Mouse (Mus musculus): Measurements from ENCODE around the gene Rora.
"Not testable (repeated sequence)": the region's sequence is repeated elsewhere in the genome, so short reads cannot be mapped to it uniquely, and the experiment has no call there.

Rora gene

DNA sequence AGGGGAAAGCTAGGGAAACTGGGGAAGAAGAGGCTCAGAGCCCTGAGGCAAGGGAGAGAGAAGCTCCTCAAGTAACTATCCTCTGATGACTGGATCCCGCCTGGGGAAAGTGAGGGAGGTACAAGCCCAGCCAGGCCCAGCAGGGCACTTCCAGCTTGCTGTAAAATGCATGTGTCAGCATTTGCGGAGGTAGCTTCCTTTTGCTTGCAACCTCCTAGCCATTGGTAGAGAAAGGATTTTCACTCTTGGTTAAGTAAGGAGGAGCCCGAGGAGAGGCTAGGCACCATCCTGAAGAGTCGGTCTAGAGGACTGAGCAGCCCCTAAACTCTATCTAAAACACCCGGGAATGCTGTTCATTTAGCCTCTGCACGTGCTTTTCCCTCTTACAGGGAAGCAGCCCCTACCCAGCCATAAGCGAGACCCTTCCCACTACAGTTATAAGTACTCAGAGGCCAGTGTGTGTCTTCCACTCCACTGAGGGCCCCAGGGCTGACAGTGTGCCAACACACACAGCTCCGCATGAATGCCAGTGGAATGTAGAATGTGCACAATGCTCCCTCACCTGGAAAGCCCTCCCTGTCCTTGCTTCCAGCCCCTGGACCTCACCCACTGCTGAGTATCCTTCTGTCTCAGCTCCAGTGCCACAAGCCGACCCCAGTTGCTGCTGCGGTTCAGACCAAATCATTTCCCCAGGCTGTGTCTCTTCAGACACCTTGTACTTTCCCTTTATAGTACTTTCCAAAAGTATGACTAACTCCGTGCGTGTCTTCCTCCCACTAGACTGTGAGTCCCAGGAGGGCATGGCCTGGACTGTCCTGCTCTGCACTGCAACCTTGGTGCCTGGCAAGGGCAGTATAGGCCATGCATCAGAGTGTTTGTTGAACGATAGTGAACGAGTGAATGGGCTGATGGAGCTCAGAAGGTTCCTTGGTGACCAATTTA lies 431.4 kb downstream of the Rora start:
- DNase-seq (ENCODE audit: extremely low read depth, low read depth) = no peak

DNA sequence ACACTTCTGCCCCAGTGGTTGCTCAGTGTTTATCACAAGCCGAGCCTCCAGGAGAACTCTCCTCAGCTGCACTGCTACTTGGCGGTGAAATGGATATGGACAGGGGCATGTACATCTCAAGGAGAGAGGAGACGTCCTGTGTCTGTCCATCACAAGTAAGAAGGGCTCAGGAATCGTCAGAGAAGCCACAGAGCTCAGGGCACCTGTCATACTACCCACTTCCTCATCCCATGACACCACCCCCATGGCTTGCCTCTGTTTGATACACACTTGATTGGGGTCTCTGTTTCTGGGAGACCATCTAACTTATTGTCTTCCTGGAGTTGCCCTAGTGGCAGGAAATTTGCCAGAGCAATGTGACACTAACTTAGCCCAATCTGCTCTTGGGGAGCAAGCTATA lies 433.3 kb downstream of the Rora start:
- DNase-seq (ENCODE audit: extremely low read depth, low read depth) = no peak

DNA sequence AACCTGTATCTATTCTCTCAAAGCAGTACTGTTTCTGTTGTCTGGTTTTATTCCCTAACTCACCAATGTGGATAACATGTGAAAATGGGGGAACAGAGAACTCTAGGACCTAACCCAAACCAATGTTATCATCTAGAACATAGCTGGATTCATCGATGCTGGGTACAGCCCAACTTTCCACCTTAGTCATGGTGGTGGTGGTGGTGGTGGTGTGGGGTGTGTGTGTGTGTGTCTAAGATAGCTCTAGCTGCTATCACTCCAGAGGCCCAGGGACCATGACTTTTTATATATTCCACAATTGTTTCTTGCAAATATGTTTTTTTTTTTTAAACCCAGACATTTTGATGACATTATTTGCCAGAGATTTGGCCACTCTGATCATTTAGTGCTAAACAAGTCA lies 433.7 kb downstream of the Rora start:
- DNase-seq (ENCODE audit: extremely low read depth, low read depth) = no peak

DNA sequence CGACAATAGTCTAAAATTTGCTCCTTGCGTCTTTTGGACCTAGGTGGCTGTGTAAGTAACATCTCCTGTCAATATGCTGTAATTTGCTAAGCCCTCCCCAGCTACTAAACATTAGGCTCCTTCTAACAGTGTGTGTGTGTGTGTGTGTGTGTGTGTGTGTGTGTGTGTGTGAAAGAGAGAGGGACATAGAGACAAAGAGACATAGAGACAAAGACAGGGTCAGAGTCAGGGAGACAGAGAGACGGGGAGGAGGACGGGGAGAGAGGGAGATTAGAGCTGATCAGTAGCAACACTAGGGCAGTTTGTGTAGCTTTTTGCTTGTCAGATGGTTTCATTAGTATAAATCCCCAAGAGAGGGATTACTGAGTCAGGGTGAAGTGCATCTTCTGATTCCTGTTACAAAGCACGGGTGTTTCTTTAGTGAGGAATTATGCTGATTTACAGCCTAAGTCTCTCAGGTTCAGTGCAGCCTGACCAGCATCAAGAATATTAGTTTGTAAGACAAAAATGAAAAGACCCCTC lies 437.2 kb downstream of the Rora start:
- DNase-seq (ENCODE audit: extremely low read depth, low read depth) = no peak

DNA sequence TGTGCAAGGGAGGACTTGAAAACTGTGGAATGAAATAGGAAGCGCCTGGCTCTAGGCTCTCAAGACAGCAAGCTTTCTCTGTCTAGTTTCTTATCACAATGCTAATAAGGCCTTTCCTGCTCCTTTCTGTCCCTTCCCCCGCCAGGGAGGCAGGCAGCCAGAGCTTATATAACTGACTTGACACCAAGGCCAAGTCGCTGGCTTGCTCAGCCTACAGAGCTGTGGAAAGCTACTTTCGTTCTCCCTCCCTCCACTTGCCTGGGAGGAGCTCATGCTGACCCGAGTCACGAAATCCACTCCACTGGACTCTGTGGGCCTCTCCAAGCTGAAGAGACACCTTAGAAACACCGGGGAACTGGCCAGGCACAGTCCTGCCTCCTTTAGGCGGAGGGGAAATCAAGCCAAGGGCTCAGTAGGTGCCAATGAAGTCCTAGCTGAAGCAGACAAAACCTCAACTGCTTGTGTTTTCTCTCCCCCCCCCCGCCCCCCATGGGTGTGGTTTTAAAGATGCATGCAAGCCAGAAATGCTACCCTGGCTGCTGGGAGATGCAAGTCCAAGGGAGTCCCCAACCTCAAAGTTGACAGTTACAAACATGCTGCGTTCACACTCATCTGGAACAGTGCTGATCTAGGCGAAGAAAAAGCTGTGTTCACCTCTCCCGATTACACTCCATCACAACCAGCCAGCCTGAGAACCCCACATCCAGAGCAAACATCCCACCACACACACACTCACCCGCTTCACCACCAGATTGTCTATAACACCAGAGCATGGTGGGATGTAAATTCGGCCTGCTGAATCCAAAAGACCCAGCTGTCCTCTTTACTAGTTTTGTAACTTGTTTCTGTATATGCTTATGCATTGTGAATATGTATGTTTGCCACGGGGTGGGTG lies 438.8 kb downstream of the Rora start:
- DNase-seq (ENCODE audit: extremely low read depth, low read depth) = no peak

DNA sequence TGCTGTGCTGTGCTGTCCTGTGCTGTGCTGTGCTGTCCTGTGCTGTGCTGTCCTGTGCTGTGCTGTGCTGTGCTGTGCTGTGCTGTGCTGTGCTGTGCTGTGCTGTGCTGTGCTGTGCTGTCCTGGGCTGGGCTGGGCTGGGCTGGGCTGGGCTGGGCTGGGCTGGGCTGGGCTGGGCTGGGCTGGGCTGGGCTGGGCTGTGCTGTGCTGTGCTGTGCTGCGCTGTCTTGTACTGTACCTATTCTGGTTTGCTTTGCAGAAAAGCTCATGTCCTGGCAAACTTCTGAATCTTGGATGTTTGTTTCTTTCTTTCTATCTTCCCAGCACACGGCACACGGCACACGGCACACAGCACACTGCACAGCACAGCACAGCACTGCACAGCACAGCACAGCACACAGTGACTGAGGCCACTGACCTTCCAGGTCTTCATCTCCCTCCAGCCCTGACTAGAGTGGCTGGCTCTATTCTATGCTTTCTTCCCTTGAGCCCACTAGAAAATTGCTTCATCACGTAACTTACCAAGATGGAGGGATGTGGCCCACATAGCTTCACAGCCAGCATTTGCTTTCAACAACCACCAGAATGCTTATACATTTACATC lies 446.7 kb downstream of the Rora start:
- DNase-seq (ENCODE audit: extremely low read depth, low read depth) = not testable (repeated sequence)

DNA sequence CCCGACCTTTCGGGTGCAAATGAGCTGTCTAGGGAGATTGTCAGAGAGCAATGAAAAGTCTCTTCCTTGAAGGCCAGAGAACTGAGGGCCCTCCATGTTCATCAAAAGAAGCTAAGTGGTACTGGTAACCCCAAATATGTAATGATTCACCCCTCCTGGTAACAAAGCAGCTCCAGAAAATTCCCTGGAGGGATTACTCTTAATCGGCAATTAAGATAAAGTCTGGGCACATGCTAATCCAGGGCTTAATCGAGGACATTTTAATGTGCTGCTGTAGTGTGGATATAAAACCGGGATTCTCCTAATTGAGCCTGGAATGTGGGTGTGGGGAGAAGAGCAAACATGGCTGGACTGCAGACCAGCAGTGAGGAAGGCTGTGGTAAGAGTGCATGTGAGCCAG lies 450.7 kb downstream of the Rora start:
- DNase-seq (ENCODE audit: extremely low read depth, low read depth) = no peak

DNA sequence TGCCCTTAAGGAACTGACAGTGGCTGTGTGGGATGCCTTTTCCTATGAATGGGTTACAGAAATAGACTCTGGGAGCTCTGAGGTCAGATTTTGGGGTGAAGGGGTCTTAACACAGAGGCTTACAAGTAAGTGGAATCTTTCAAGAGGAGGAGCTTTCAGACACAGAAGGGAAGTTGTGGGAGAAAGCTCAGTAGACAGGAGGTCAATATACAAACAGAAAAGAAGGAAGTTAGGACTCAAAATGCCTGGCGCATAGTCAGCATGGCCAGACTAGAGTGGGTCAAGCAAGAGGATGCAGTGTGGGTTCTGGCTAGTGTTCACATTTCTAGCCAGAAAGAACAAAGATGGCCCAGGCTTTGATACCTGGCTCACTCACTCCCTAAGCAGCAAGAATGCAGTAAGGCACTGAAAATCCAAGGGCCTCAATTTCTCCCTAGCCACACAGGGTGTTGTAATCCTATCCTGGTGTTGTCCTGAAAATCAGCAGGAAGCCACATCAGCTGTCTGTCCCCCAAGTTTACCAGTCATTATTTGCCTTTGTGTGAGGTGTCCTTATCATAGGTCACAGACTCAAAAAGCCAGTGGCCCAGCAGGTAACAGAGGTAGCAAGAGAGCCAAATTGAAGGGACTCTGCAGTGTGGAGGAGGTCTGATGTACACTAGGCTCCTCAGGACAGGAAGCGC lies 456.2 kb downstream of the Rora start:
- DNase-seq (ENCODE audit: extremely low read depth, low read depth) = no peak

DNA sequence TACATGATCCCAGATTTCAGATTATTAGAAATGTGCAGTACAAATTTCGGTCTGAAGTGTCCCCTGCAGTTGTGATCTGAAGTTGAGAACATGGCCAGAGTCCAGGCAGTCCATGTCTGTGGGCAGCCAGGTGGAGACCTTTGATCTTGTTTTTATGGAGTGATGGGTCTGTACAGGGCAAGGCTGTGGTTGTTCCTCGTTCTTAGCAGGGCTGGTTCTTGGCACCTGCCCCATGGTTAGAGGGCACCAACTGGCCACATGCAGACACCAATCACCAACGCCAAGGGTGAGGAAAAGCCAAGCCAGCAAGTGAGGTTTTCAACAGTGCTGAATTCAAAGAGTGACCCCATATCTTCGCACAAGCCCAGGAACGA lies 456.7 kb downstream of the Rora start:
- no peak for DNase-seq (ENCODE audit: extremely low read depth, low read depth)

DNA sequence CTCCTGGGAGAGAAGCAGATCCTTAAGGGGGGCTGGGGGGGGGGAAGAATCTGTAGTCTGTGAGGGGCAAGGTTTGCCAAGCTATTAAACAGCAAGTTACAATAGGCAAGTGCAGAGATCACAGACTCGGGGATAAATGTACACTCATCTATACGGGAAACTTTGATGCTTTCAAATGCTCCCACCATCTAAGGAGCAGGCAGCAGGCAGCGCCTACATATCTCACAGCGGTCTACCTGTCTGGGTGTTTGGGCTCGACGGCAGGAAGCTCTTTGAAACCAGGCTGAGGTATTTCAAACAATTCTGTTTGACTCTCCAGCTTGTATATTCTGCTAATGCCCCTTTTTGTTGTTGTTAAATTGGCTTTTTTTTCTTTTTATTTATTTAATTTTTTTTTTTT lies 457.1 kb downstream of the Rora start:
- DNase-seq (ENCODE audit: extremely low read depth, low read depth) = no peak

DNA sequence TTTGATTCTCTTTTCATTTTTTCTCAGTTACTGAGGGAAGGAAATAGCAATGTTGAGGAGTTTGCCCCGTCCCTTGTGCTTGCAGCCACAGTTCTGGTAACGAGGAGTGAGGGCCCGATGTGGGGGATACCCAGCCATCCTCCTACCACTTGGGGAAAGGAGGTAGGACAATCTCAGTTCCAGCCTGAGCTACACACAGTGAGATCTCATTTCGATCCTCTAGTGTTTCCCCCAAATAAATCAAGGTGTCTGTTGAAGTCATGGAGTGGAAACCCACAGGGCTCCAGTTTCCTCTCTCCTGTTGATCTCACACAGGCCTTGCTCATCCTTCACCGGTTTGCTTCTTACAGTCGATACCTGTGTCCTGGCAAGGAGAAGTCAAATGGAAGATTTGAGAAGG lies 458.0 kb downstream of the Rora start:
- DNase-seq (ENCODE audit: extremely low read depth, low read depth) = no peak

DNA sequence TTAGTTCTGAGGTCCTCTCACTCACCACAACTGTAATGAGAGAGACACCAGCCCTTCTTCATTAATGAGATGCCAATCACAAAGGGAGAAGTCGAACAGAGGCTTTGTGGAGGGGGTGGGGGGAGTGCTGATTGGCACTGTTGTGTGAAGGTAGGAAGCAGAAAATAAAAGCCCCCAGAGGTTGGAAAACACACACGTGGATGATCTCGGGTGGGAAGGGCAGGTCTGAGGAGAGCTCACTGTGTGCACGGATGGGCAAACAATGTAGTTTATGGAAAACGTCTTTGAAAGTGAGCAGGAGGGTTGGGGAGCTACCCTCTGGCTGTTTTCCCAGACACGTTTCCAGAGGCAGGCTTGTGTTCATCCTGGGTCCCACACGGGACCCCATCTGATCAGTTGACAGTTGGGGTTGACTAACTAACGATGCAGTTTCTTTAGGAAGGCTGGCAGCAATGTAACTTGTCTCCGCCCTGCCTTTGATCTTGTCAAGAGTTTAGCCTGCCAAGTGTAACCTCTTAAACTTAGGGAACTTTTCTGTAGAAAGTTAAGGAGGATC lies 460.9 kb downstream of the Rora start:
- no peak for DNase-seq (ENCODE audit: extremely low read depth, low read depth)

DNA sequence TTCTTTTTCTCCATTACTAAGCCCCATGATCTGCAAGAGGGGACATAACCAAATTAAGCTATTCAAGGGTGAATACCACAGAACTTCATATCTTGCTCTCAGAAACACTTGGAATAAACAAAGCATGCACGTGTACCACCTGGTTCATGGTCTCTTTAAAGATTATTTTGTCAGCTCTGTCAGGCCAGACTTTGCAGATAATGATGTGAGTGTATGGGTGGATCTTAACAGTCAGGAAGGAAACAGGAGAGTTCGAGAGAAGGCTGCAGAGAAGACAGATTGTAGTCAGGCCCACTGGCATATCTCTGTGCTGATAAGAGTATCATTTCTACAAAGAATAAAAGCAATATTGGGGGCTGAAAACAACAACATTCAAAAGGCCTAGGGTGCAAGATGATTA lies 463.2 kb downstream of the Rora start:
- no peak for DNase-seq (ENCODE audit: extremely low read depth, low read depth)

DNA sequence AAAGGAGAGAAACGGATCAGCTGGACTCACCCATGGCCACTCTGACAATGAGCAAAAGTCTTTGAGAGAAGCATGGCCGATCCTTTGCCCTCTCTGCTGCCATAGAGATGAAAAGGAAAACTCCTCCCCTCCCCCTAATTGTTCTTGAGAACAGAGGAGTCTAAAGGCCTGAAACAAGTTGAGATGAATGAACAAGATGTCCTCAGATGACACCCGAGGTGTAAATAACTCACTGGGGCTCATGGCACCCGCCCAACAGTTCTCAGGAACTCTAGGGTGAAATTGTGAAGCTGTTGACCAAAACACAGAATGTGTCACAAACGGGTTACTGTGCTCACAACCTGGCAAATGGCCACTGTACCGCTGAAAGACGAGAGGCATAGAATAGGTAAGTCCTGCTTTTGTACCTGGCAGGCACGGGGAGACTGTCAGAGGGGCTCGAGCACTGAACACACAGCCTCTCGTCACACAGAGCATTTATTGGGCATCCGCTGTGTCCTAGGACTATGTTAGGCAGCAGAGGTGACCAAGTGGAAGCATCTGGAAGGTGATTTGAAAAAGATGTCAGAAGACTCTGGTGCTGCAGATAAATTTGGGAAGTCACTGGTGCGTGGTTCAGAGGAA lies 467.6 kb downstream of the Rora start:
- DNase-seq (ENCODE audit: extremely low read depth, low read depth) = no peak

DNA sequence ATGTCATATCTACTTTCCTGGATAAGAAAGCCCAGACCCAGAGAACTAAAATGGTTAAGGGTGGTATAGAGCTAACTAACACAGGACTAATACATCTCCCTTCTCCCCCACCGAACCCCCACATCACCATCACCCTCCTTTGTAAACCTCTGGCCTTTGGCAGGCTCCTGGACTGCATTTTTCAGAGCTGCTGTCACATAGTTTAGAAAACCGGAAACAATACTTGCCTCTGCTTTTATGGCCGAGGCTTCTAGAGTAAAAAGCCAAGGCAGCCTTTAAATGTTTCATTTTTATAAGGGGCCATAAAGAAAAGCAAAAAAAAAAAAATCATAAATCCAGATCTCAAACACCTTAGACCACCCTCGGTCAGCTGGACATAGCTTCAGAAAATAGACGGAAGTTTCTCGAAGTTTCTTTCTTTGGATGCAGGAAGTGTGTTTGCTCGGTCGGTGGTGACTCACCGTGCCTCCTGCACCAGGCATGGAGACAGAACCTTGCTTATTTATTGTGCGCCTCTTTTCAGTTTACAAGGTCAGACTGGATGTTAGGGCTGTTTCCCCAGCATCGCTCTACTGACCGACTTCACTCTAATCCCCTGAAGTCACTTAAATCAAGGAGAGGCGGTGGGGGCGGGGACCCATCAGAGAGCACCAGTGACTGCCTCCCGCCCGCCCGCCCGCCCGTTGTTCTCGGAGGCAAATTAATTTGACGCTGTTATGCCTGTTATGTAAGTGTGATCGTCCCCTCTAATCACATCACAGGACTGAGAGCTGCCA lies 471.6 kb downstream of the Rora start:
- DNase-seq (ENCODE audit: extremely low read depth, low read depth) = no peak

DNA sequence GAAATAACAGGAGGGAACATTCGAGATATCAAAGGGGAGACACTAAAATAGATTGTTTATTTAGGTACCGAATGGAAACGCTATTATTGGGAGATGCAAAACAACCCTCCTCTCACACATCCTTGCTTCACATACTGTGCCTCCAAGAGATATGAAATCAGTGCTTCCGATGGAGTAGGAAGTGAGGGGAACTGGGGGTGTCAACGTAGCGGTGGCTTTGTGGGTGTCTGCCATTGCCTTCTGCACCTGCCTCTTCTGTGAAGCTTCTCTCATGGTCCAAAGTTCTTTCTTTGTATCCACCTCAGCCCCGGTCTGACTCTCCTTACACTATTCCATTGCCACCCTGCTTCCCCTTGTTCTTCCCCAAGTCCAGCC lies 472.2 kb downstream of the Rora start:
- no peak for DNase-seq (ENCODE audit: extremely low read depth, low read depth)

DNA sequence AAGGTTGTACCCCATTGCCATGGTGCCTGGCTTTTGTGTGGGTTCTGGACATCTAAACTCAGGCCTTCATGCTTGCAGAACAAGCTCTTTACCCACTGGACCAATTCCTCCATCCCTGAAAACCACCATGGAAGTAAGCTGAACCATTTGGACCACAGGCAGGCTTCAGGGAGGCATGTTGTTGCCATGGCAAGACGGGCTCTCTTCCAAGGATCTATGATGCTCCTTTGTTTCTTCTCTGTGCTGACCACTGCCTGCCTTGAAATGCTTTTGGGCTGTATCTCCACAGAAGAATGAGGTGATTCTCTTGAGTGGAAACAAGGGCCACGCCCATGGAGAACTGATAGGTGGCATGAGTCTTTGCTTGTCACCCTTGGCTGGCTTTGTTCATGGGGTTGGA lies 473.0 kb downstream of the Rora start:
- no peak for DNase-seq (ENCODE audit: extremely low read depth, low read depth)

DNA sequence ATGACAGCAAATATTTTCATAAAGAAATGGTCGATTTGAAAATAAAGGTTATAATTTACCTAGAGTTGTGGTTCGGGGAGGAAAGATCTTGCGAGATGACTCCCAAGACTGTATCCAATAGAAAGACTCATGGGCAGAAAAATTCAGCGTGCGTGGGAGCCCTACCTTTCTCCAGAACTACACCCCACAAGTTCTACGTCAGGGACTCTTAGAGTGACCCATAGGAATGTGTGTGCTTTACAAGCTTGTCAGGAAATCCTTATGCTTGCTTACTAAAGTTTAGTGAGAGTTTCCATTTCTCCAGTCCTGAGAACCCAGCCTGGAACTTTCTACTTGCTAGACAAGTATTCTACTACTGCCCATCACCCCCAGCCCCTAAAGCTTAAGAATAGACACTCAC lies 474.7 kb downstream of the Rora start:
- DNase-seq (ENCODE audit: extremely low read depth, low read depth) = no peak

DNA sequence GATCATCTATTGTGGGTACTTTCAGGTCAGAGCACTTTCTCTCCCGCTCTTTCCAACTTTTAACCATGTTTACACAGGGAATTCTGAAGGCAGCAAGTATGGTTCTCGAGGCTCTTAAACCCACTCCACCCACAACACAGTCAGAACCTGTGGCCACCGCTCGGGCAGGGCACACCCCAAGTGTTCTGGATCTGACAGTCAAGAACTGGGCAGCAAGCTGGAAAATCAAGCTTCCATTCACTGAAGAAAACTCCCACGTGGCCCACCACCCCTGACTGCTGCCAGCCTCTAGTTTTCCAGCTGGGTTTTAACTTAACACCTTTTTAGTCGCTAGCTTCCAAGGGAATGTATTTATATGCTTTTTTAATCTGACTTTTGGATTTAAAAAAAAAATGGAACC lies 479.4 kb downstream of the Rora start:
- no peak for DNase-seq (ENCODE audit: extremely low read depth, low read depth)

DNA sequence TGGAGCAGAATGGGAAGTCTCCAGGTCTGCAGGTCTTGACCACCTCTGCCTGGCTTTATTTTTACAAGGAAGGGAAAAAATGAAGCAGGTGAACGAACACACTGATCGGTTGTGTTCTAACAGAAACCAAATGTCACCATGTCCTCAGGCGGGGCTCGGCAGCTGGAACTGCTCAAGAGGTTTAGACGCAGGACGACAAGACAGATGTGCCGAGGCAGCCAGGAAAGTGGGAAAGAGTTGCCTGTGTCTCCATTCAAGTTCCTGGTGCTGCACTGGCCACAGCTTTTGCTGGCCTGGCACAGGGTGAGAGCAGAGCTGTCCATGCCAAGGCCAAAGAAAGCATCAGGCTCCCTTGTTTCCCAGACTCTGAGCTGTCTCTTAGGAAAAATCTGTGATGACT lies 480.1 kb downstream of the Rora start:
- no peak for DNase-seq (ENCODE audit: extremely low read depth, low read depth)
